Mouse (Mus musculus) liver, embryonic 14.5 days (tissue): ENCODE measurements around the gene Pde6b.

Experiments used
- CTCF ChIP-seq: IDR thresholded peaks from 2 replicates; pipeline ENCODE4 v1.5.1; 2016; ENCODE audit warnings: antibody characterized with exemption, low read depth, control low read depth
- EP300 ChIP-seq: IDR thresholded peaks from 2 replicates; pipeline ENCODE4 v1.6.1; 2016; ENCODE audit warnings: antibody characterized with exemption, low read depth

- TF ChIP-seq EP300 (no peak), CTCF (no peak)
Measured at GRCm38 (mm10) chr5:108357862-108358261, 30.3 kb upstream of the Pde6b start.
